In genomic region chr14:79788656-79789204, GRCm38 (mm10) we compare ENCODE assay signal across 17 mouse cellular contexts. TPM values are rescaled to one million over a fixed set of nuclear protein-coding genes. Genes with fewer than 3 reads are reported as not detected.
"Had no signal": no experiment of that assay in that cellular context is flagged by ENCODE, and none has a peak within 500 bp of the region (broad histone marks: within the 10 kb centered on the region; RNA-seq: fewer than 3 reads in every experiment).

No protein-coding gene starts in this region.

- DNase-seq: kidney, adult 9 months; kidney, postnatal 36 days; lung, embryonic 14.5 days; lung, postnatal 10 days; lung, postnatal 4 days; thymus, adult 18-20 months; thymus, postnatal 14 days had no signal

- H3K9me3 ChIP-seq: limb, embryonic 15.5 days; midbrain, embryonic 15.5 days; neural tube, embryonic 12.5 days had no signal

- H3K4me2 ChIP-seq: limb, embryonic 15.5 days; liver, embryonic 12.5 days; lung, embryonic 14.5 days; midbrain, embryonic 11.5 days; midbrain, embryonic 15.5 days; neural tube, embryonic 12.5 days had no signal

- H3K4me1 ChIP-seq: liver, embryonic 12.5 days; midbrain, embryonic 15.5 days; neural tube, embryonic 12.5 days had no signal

- H3K9ac ChIP-seq: limb, embryonic 15.5 days; liver, embryonic 12.5 days; lung, embryonic 14.5 days; midbrain, embryonic 15.5 days; neural tube, embryonic 12.5 days had no signal

- H3K4me3 ChIP-seq: limb, embryonic 15.5 days; liver, embryonic 12.5 days; midbrain, embryonic 15.5 days; neural tube, embryonic 12.5 days had no signal

- H3K27ac ChIP-seq: kidney, postnatal 0 days; limb, embryonic 15.5 days; liver, embryonic 12.5 days; midbrain, embryonic 15.5 days; neural tube, embryonic 12.5 days had no signal

- H3K27me3 ChIP-seq: liver, embryonic 12.5 days; neural tube, embryonic 12.5 days had no signal

- ATAC-seq: liver, embryonic 12.5 days; midbrain, embryonic 15.5 days had no signal

- H3K36me3 ChIP-seq: limb, embryonic 15.5 days; liver, embryonic 12.5 days; midbrain, embryonic 15.5 days; neural tube, embryonic 12.5 days had no signal

RNA-seq across cellular contexts. Expression of gene Pcdh8, which starts 17.6 kb away (rescaled TPM):
- total RNA-seq: megakaryocyte, adult 5-6 weeks; monocyte, adult 5-6 weeks; neutrophil, adult 5-6 weeks had no signal
- polyA plus RNA-seq: liver, embryonic 12.5 days; liver, embryonic 16.5 days had no signal
